Mouse (Mus musculus): Measurements from ENCODE around the gene Csf2rb2. TPM values are rescaled to one million over a fixed set of nuclear protein-coding genes. Genes with fewer than 3 reads are reported as not detected.

Csf2rb2 gene
- polyA plus RNA-seq, 1 experiment from 2014 or later: 1.9 TPM

DNA sequence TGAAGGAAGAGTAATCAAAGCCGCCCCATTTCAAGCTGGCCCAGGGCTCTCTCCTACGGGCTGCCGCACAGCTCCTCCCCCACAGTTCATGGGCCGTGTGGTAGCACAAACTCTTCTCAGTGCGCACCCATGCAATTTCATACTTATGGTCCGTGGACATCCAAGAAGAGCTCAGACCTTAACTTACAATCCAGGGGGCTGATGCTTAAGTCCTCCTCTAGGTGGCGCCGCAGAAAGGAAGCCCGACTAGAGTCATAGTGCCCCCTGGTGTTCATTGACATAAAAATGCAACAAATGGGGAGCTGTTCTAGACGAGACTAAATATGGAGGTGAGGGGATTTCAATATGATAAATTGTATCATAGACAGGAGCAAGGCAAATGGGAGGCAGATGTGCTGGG, 66.1 kb downstream of the Csf2rb2 start:
- no peak overlapping the region for H3K27ac ChIP-seq (ENCODE audit: low read length)
- 23% methylated on average over 10 of the region's 10 CpGs for whole genome bisulfite sequencing (ENCODE audit: insufficient replicate concordance)

DNA sequence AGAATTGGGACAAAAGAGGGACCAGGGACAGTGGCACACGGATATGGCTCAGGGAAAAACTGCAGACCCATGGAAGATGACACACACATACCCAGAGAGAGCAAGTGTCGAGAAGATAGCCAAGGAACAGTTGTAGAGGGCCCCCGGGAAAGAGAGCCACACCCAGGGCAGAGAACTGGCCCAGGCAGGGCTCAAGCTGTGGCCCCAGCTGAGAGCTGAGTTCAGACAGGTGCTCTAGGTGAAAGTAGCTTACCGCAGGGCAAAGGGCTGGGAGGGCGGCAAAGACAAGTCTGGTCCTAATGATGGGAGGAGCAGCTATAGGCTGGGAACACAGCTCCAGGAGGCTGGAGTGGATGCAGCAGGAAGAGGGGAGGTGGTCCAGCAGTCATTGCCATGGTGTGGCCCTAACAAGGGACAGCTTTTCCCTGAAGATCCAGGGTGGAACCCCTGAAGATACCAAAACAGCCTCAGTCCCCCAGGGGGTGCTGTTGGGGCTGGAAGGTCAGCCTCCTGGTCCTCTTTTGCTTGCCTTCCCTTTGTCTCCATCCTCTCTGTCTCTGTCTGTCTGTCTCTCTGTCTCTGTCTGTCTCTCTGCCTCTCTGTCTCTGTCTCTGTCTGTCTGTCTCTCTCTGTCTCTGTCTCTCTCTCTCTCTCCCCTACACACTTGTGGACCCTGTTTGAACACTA, 70.6 kb downstream of the Csf2rb2 start:
- H3K36me3 ChIP-seq (ENCODE audit: control insufficient read depth, insufficient read depth): no peaks in the 10 kb centered on the region
- H3K4me3 ChIP-seq (ENCODE audit: low read depth, low read length): no peak overlapping the region
- ATAC-seq (ENCODE audit: low read depth): no peak
- H3K4me1 ChIP-seq (ENCODE audit: control insufficient read depth, low read depth, low read length): no peaks in the 10 kb centered on the region; the same call in 1 of the 2 replicates
- H3K9me3 ChIP-seq (replicated peaks; ENCODE audit: control insufficient read depth, low read length): no peaks in the 10 kb centered on the region
- no peaks in the 10 kb centered on the region for H3K27me3 ChIP-seq (ENCODE audit: control insufficient read depth, insufficient read depth, low read depth, low read length)
- no peak overlapping the region for H3K9ac ChIP-seq (ENCODE audit: low read depth, low read length)
- H3K27ac ChIP-seq (ENCODE audit: low read length): no peak overlapping the region
- H3K4me2 ChIP-seq (ENCODE audit: low read depth, low read length): no peak overlapping the region
- 51% methylated on average over 5 of the region's 5 CpGs for WGBS (ENCODE audit: insufficient replicate concordance)

More for the DNA sequence above, 66.1 kb downstream of the Csf2rb2 start:
- H3K36me3 ChIP-seq (ENCODE audit: control insufficient read depth, insufficient read depth): no peaks in the 10 kb centered on the region
- no peaks in the 10 kb centered on the region for H3K27me3 ChIP-seq (ENCODE audit: control insufficient read depth, insufficient read depth, low read depth, low read length)
- no peak overlapping the region for H3K4me3 ChIP-seq (ENCODE audit: low read depth, low read length)
- ATAC-seq (ENCODE audit: low read depth): no peak
- no peaks in the 10 kb centered on the region for H3K4me1 ChIP-seq (ENCODE audit: control insufficient read depth, low read depth, low read length)
- no peak overlapping the region for H3K9ac ChIP-seq (ENCODE audit: low read depth, low read length)
- H3K9me3 ChIP-seq (replicated peaks; ENCODE audit: control insufficient read depth, low read length): no peaks in the 10 kb centered on the region
- no peak overlapping the region for H3K4me2 ChIP-seq (ENCODE audit: low read depth, low read length)

Small RNA genes within 50 kb of the gene (microRNA-seq; reads per million reads assigned to microRNA genes)
- gene Mir7676-1 (not detected), gene Mir7676-2 (not detected)

Other genes with a start within 250 kb of the Csf2rb2 start
- not detected in 2 replicates for gene Cacng2, start 185.7 kb downstream of the Csf2rb2 start, polyA plus RNA-seq (2015; fragmentation: Nextera tagmentation; extraction: Ambion mirVana)
- 26.6 and 27.8 TPM in 2 replicates for gene Ift27, start 131.6 kb downstream of the Csf2rb2 start, polyA plus RNA-seq (2015; fragmentation: Nextera tagmentation; extraction: Ambion mirVana)
- gene Pvalb, start 99.3 kb downstream of the Csf2rb2 start, polyA plus RNA-seq (2015; fragmentation: Nextera tagmentation; extraction: Ambion mirVana): not detected in 2 replicates
- gene Ncf4, start 60.9 kb downstream of the Csf2rb2 start, polyA plus RNA-seq (2015; fragmentation: Nextera tagmentation; extraction: Ambion mirVana): 47.8 and 49.9 TPM in 2 replicates
- 5.7 and 7.1 TPM in 2 replicates for gene Csf2rb, start 20.0 kb upstream of the Csf2rb2 start, polyA plus RNA-seq (2015; fragmentation: Nextera tagmentation; extraction: Ambion mirVana)
- 0.13 TPM in 1 of 2 replicates, not detected in the other for gene Tex33, start 90.2 kb upstream of the Csf2rb2 start, polyA plus RNA-seq (2015; fragmentation: Nextera tagmentation; extraction: Ambion mirVana)
- gene Tst, start 100.2 kb upstream of the Csf2rb2 start, polyA plus RNA-seq (2015; fragmentation: Nextera tagmentation; extraction: Ambion mirVana): 240 and 265 TPM in 2 replicates
- gene Mpst, start 100.7 kb upstream of the Csf2rb2 start, polyA plus RNA-seq (2015; fragmentation: Nextera tagmentation; extraction: Ambion mirVana): 5.9 and 7.5 TPM in 2 replicates
- gene Kctd17, start 122.8 kb upstream of the Csf2rb2 start, polyA plus RNA-seq (2015; fragmentation: Nextera tagmentation; extraction: Ambion mirVana): 3.6 and 4.9 TPM in 2 replicates
- 29.6 and 33.7 TPM in 2 replicates for gene Tmprss6, start 162.9 kb upstream of the Csf2rb2 start, polyA plus RNA-seq (2015; fragmentation: Nextera tagmentation; extraction: Ambion mirVana)
- gene Il2rb, start 189.6 kb upstream of the Csf2rb2 start, polyA plus RNA-seq (2015; fragmentation: Nextera tagmentation; extraction: Ambion mirVana): 0.63 and 1.1 TPM in 2 replicates
- 3.6 and 5.3 TPM in 2 replicates for gene C1qtnf6, start 225.7 kb upstream of the Csf2rb2 start, polyA plus RNA-seq (2015; fragmentation: Nextera tagmentation; extraction: Ambion mirVana)
- gene Sstr3, start 239.0 kb upstream of the Csf2rb2 start, polyA plus RNA-seq (2015; fragmentation: Nextera tagmentation; extraction: Ambion mirVana): 0.02 TPM in 1 of 2 replicates, not detected in the other